Mouse (Mus musculus) kidney, postnatal 36 days (tissue): ENCODE measurements at regions not wholly inside any gene's neighbourhood (a gene's known extent, or its start where the extent isn't known, plus 50 kb on each side); places are given as distances from the start of the nearest gene placed in this dataset.
"Not testable (repeated sequence)": the region's sequence is repeated elsewhere in the genome, so short reads cannot be mapped to it uniquely, and the experiment has no call there.

ENCODE experiments used
- DNase-seq, 2 experiments: peaks; one replicate each; pipeline ENCODE4 v3.0.0; 2021 to 2022; ENCODE audit warnings: mixed read lengths in 2 of 2

- DNase-seq = no peak
These were observed 782.6 kb upstream of the Agtr1b start for GRCm38 (mm10) chr3:21149618-21150017.

- DNase-seq = no peak
These were observed 762.0 kb upstream of the Agtr1b start for GRCm38 (mm10) chr3:21128821-21129504.

GRCm38 (mm10) chr3:21126191-21126590, 759.2 kb upstream of the Agtr1b start:
- no peak for DNase-seq

DNA sequence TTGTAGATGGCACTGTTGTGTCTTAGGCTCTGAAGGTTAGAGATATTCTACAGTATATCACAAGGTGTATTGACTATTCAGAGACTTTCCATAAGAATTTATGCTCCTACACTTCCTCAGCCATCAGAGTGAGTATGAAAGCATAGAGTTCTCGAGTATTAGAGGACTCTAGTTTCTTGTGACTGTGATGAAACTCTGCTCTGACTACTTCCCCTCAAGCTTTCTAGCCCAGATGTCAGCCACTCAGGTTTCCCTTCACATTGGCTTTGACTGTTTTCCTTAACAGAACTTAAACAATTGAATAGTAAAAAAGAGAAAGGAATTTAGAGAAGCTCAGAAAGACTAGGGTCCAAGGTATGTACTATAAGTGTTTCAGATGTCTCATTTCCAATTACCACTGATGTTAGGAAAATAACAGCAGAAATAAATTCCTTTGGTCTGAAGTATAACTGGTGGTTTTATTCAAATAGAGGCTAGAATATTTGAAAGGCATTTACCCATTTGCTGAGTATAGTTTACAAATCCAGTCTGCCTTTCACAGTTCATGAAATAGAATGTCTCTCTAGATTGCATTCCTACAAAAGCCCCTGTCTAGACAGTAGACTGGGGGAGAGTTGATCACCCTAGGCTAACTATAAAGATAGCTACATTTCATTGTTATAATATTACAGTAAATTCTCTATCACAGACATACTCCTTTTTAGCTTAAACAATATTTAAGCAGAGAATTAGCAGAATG, 751.4 kb upstream of the Agtr1b start:
- no peak for DNase-seq

- DNase-seq = no peak
These were observed 745.0 kb upstream of the Agtr1b start for GRCm38 (mm10) chr3:21111735-21112518.

DNA sequence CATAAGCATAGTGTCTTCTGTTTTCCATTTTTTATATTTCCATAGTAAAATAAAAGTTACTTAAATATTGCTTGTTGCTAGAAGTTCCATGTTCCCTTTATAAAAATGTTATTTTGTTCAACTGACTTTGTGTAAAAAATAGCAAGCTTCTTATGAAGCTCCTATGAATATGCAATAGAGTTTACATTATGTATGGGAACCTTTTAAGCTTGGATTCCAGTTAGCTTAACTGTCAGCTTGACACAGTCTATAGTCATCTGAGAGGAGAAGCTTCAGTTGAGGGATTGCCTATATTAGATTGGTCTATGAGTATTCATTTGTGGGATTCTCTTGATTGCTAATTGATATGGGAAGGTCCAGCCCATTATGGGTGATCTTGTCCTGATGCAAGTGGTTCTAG, 723.2 kb upstream of the Agtr1b start:
- DNase-seq = no peak

- no peak for DNase-seq
These were observed 719.4 kb upstream of the Agtr1b start for GRCm38 (mm10) chr3:21086426-21086825.

DNA sequence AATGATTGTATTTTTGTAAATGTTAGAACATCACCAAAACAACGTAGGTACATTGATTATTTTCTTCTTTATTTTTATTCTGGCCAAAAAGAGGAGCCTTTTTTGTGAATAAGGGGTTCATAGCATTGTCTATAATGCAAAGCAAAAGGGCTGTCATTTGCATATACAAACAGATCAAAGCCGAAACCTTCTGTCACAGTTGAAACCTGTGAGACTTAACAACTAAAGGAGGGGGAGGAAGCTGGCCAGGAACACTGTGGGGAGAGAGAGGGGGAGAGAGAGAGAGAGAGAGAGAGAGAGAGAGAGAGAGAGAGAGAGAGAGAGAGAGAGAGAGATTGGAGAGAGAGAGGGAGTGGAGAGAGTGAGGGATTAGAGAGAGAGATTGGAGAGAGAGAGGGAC, 710.6 kb upstream of the Agtr1b start:
- DNase-seq = no peak

- not testable (repeated sequence) for DNase-seq
These were observed 686.4 kb upstream of the Agtr1b start for GRCm38 (mm10) chr3:21053337-21053736.

- not testable (repeated sequence) for DNase-seq
These were observed 682.4 kb upstream of the Agtr1b start for GRCm38 (mm10) chr3:21049365-21049764.

DNA sequence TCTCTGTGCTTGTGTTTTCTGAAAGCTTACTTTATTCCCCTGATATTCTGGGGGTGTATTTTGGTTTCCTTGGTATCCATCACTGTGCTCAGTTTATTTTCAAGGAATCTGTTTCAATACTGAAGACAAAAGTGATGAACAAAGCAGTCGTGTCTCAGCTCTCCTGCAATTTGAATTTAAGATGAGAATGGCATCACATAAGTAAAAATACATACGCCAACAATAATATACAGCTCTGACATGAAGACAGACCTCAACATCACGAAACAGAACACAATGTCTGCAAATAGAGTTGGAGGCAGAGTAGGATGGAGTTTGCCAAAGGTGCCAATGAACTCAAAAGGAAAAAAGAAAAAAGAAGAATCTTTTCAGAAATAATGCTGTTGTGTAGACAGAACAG, 679.0 kb upstream of the Agtr1b start:
- DNase-seq = no peak

DNA sequence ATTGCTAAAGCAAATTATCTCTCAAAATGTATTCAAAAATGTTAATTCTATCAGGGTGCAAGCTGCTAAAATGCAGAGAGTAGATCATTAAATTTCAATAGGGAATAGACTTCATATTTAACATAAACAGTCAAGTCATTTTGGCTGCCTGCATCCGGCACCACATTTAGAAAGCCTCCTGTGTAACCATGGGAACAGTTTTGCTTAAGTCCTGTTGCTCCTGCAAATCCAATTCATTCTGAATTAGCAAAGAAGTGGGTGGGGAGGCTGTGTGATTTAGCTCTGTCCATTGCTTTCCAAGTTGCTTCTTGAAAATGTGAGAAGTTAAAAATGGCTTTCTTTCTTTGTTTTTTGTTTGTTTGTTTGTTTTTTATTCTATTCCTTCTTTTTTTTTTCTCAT, 658.9 kb upstream of the Agtr1b start:
- no peak for DNase-seq

DNA sequence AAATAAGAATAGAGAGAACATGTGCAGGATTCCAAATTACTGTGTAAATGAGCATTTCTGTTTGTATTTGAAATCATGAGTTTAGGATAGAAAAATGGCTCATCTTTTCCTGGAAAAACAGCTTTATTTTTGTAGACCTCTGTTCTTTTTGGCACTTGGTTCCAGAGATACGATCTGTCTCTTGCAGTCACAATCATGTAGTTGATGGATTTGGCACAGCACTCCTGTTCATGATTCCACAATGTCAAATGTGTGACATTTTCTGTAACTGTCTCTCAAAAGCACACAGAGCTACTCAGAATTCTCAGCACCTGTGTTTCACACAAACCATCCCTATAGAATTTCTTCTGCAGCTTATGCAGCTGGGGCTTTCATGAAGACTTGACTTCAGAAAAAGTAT, 654.0 kb upstream of the Agtr1b start:
- no peak for DNase-seq

- no peak for DNase-seq
These were observed 653.3 kb upstream of the Agtr1b start for GRCm38 (mm10) chr3:21020297-21020696.

DNA sequence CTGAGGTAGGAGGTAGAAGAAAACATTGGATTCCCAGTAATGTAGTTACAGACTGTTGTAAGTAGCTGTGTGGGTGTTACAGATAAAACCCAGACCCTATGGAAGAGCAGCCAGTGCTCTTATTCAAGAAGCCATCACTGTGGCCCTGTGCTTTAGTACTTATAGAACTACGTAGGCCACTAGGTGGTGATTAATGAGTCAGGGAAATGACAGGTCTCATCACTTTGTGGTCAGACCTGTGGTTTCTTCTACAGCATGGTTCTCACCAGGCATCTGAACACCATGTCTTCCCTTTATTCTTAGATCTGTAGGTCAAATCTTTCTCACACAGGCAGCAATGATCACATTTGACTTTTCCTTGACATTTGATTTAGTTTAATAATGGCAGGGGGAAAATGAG, 642.7 kb upstream of the Agtr1b start:
- no peak for DNase-seq

DNA sequence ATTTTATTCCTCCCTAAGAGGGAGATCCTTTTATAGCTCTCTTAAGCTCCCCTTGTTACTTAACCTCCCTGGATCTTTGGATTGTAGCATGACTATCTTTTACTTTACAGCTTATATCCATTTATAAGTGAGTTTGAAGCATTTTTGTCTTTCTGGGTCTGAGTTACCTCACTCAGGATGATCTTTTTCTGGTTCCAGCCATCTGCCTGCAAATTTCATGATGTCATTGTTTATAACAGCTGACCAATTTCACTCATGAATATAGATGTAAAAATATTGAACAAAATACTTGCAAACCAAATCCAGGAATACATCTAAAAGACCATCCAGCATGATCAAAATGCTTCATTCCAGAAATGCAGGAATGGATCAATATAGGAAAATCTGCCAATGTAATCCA, 631.3 kb upstream of the Agtr1b start:
- DNase-seq = no peak

GRCm38 (mm10) chr3:20989486-20989970, 622.6 kb upstream of the Agtr1b start:
- DNase-seq = no peak

- peak in 1 of 2 experiments; percentile 1 for DNase-seq
These were observed 620.0 kb upstream of the Agtr1b start for GRCm38 (mm10) chr3:20986942-20987341.

- no peak for DNase-seq
These were observed 619.4 kb upstream of the Agtr1b start for GRCm38 (mm10) chr3:20986377-20986727.

DNA sequence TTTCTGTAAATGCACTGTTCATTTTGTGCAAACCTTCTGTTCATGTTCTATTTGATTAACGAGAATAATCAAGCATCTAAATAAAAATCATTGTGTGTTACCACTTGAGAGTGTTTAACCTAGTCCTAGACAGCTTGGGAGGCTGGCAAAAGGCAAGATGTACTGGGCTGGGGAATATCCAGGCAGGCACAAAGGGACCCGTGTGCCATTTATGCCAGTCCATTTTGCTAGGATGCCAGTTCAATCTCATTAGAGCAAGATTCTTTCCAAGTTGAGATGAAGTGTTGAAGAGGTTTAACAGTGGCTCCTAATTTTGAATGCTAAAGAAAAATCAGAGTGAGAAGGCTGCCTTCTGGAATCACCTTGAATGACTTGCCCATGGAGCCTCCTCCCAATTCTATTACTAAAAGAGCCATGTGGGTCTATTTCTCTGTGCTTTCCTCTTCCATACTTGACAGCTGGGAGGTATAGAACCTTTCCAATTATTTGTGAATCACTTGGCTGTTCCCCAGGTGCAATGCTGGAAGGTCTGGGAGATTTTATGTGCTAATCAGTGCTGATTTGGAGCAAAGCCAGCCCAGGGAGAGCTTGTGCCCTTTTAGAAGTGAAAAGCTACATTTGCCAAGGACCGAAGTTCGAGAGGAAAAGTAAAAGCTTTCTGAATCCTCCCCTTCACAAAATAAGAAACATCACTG, 618.9 kb upstream of the Agtr1b start:
- peak; percentile 35 to 63 for DNase-seq

GRCm38 (mm10) chr3:20984146-20984545, 617.2 kb upstream of the Agtr1b start:
- no peak for DNase-seq

DNA sequence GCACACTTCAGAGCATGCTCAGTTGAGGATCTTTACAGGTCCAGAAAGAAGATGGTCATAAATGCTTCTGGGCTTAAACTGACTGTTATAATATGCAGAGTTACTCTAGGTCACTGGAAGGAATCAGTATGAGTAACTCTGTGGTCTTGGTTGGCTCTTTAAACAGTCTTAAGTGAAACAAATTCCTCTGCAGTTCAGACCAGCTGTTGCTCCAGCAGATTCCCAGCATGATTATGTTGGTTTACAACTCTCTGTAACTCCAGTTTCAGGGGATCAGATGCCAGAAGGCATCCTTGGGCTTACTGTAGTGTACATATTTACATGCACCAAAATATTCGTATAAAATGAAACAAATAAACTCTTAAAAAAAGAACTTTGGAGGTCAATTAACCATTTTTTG, 606.1 kb upstream of the Agtr1b start:
- DNase-seq = no peak
